Comparison of ENCODE assay signal across 8 mouse cellular contexts in the genomic region with DNA sequence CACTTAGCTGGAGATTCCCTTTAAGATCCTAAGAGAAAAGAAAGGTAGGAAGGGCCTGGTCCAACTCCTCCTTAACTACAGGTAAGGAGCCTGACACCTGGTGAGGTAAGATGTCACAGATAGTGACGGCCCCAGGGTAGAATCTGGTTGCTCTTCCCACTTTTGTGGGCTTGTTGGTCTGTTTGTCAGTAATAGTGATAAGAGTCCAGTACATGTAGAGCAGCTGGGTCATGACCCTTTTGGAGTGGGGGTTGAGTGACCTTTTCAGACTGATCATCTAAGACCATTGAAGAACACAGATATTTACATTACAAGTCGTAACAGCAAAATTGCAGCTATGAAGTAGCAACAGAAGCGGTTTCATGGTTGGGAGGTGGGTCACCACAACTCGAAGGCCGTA. TPM values are rescaled to one million over a fixed set of nuclear protein-coding genes. Genes with fewer than 3 reads are reported as not detected.
DNase-seq lines count a peak whose midpoint lies in the region; ATAC-seq and TF ChIP-seq lines count a peak whose summit lies in the region.
"Had no signal": no experiment of that assay in that cellular context is flagged by ENCODE, and none has a peak within 500 bp of the region (broad histone marks: within the 10 kb centered on the region; RNA-seq: fewer than 3 reads in every experiment).

No protein-coding gene starts in this region.

- peaks cover 14% of the 10 kb centered on the region; the same call in 1 of the 2 replicates for H3K36me3 ChIP-seq in lung, postnatal 0 days (ENCODE audit: insufficient read depth, low read length)
- peaks cover 25% of the 10 kb centered on the region for H3K36me3 ChIP-seq in forebrain, embryonic 15.5 days
- peaks cover 8% of the 10 kb centered on the region for H3K36me3 ChIP-seq in liver, embryonic 11.5 days (ENCODE audit: control insufficient read depth, insufficient read depth, low read length)
- H3K36me3 ChIP-seq in stomach, postnatal 0 days (ENCODE audit: control insufficient read depth, insufficient read depth, low read length) = peaks cover 4% of the 10 kb centered on the region; the same call in 1 of the 2 replicates

- H3K9ac ChIP-seq in lung, postnatal 0 days (replicated peaks; ENCODE audit: low read depth) = 0 out of 2 replicates have a peak overlapping the region, but pooled peaks have one; percentile 84
- H3K9ac ChIP-seq in forebrain, embryonic 15.5 days (replicated peaks) = peak overlapping the region; percentile 76; the same call in 1 of the 2 replicates
- no peak overlapping the region for H3K9ac ChIP-seq in liver, embryonic 11.5 days (ENCODE audit: low read depth, low read length)
- H3K9ac ChIP-seq in stomach, postnatal 0 days (ENCODE audit: low read length) = no peak overlapping the region

- no peak for TF ChIP-seq CTCF in lung, postnatal 0 days (IDR thresholded peaks at IDR 0.05)
- TF ChIP-seq CTCF in stomach, postnatal 0 days (IDR thresholded peaks at IDR 0.05; ENCODE audit: low read depth) = no peak

- H3K4me1 ChIP-seq in lung, postnatal 0 days (ENCODE audit: insufficient read depth, low read depth, low read length) = no peaks in the 10 kb centered on the region; the same call in 1 of the 2 replicates
- H3K4me1 ChIP-seq in forebrain, embryonic 15.5 days = peaks cover 26% of the 10 kb centered on the region
- H3K4me1 ChIP-seq in liver, embryonic 11.5 days (replicated peaks; ENCODE audit: control insufficient read depth, insufficient read depth, low read length) = peaks cover 11% of the 10 kb centered on the region
- no peaks in the 10 kb centered on the region for H3K4me1 ChIP-seq in stomach, postnatal 0 days (replicated peaks; ENCODE audit: control insufficient read depth, insufficient read depth)

- peak overlapping the region; percentile 74 for H3K4me2 ChIP-seq in lung, postnatal 0 days (replicated peaks; ENCODE audit: low read depth, low read length)
- H3K4me2 ChIP-seq in forebrain, embryonic 15.5 days (replicated peaks) = peak overlapping the region; percentile 58
- H3K4me2 ChIP-seq in liver, embryonic 11.5 days = peak overlapping the region; percentile 83
- peak overlapping the region; percentile 72 for H3K4me2 ChIP-seq in stomach, postnatal 0 days (replicated peaks; ENCODE audit: low read depth)

- ATAC-seq in lung, postnatal 0 days = no peak
- no peak for ATAC-seq in forebrain, embryonic 15.5 days (replicated peaks)
- ATAC-seq in liver, embryonic 11.5 days (replicated peaks; ENCODE audit: low FRiP score) = no peak
- no peak for ATAC-seq in stomach, postnatal 0 days (ENCODE audit: low FRiP score, low TSS enrichment)

- DNase-seq in lung, postnatal 0 days (ENCODE audit: low spot score) = no peak
- DNase-seq in lung, postnatal 4 days = no peak
- no peak for DNase-seq in liver, embryonic 11.5 days (ENCODE audit: low spot score)
- DNase-seq in stomach, postnatal 0 days (ENCODE audit: low spot score) = no peak
- DNase-seq in left cerebral cortex, postnatal 4 days = no peak
- no peak for DNase-seq in adrenal gland, postnatal 10 days
- DNase-seq: right cerebral cortex, postnatal 25 days had no signal

- 70% methylated on average over 5 of the region's 5 CpGs for WGBS in lung, postnatal 0 days
- WGBS in forebrain, embryonic 15.5 days = 89% methylated on average over 5 of the region's 5 CpGs
- 77% methylated on average over 5 of the region's 5 CpGs for WGBS in liver, embryonic 11.5 days
- 74% methylated on average over 5 of the region's 5 CpGs for WGBS in stomach, postnatal 0 days

- intact Hi-C loops in left cerebral cortex, postnatal 4 days (cut with DNase I) = no loop called here

- H3K27ac ChIP-seq in lung, postnatal 0 days (ENCODE audit: low read length) = no peak overlapping the region
- no peak overlapping the region for H3K27ac ChIP-seq in forebrain, embryonic 15.5 days (replicated peaks)
- no peak overlapping the region for H3K27ac ChIP-seq in liver, embryonic 11.5 days (ENCODE audit: low read depth, low read length)
- no peak overlapping the region for H3K27ac ChIP-seq in stomach, postnatal 0 days (replicated peaks)

- no peaks in the 10 kb centered on the region for H3K9me3 ChIP-seq in lung, postnatal 0 days (ENCODE audit: low read length)
- no peaks in the 10 kb centered on the region for H3K9me3 ChIP-seq in forebrain, embryonic 15.5 days
- H3K9me3 ChIP-seq in liver, embryonic 11.5 days (ENCODE audit: control insufficient read depth, low read length) = no peaks in the 10 kb centered on the region
- no peaks in the 10 kb centered on the region for H3K9me3 ChIP-seq in stomach, postnatal 0 days (ENCODE audit: control insufficient read depth, low read length)

- TF ChIP-seq EP300 in lung, postnatal 0 days (IDR thresholded peaks at IDR 0.05) = no peak
- no peak for TF ChIP-seq EP300 in stomach, postnatal 0 days (optimal IDR thresholded peaks at IDR 0.05)

- H3K27me3 ChIP-seq in lung, postnatal 0 days (replicated peaks; ENCODE audit: insufficient read depth, low read length) = no peaks in the 10 kb centered on the region
- no peaks in the 10 kb centered on the region for H3K27me3 ChIP-seq in forebrain, embryonic 15.5 days
- H3K27me3 ChIP-seq in liver, embryonic 11.5 days (replicated peaks; ENCODE audit: control insufficient read depth, insufficient read depth, low read length) = no peaks in the 10 kb centered on the region
- no peaks in the 10 kb centered on the region for H3K27me3 ChIP-seq in stomach, postnatal 0 days (ENCODE audit: control insufficient read depth, insufficient read depth, low read length)

- 0 out of 2 replicates have a peak overlapping the region, but pooled peaks have one; percentile 95 for H3K4me3 ChIP-seq in lung, postnatal 0 days (ENCODE audit: low read depth, low read length)
- peak overlapping the region; percentile 82 for H3K4me3 ChIP-seq in forebrain, embryonic 15.5 days
- H3K4me3 ChIP-seq in liver, embryonic 11.5 days (ENCODE audit: low read depth, low read length) = peak overlapping the region; percentile 91
- peak overlapping the region; percentile 87 for H3K4me3 ChIP-seq in stomach, postnatal 0 days (ENCODE audit: low read depth, low read length)

RNA-seq across cellular contexts. Expression of a gene that starts 1.2 kb away (rescaled TPM):
- polyA plus RNA-seq in lung, postnatal 0 days (2015; fragmentation: Nextera tagmentation; extraction: Ambion mirVana) = 13.0 and 13.3 TPM in 2 replicates
- polyA plus RNA-seq in forebrain, embryonic 15.5 days (2015; fragmentation: Nextera tagmentation; extraction: Ambion mirVana) = 27.3 and 31.6 TPM in 2 replicates
- 16.1 and 16.4 TPM in 2 replicates for polyA plus RNA-seq in liver, embryonic 11.5 days (2014; fragmentation: Nextera tagmentation; extraction: Ambion mirVana)
- 8.7 and 9.0 TPM in 2 replicates for polyA plus RNA-seq in stomach, postnatal 0 days (2015; fragmentation: Nextera tagmentation; extraction: Ambion mirVana)
- total RNA-seq in left cerebral cortex, postnatal 4 days (2021) = 10 to 100 TPM; 42.1 to 42.6 TPM
- 10 to 100 TPM; 19.1 to 30.3 TPM for total RNA-seq in adrenal gland, postnatal 10 days (2021)

Comparison
In these comparisons a context has a peak if more than half of its experiments do, and no peak if none do; other contexts are left out.
1. H3K9ac ChIP-seq: peak in lung, postnatal 0 days (single experiment) and forebrain, embryonic 15.5 days (single experiment); none in liver, embryonic 11.5 days (single experiment) and stomach, postnatal 0 days (single experiment).
2. Peak in every context shown above with its lines, with median percentiles within 50 percentile points of each other: H3K4me2 ChIP-seq and H3K4me3 ChIP-seq.